ENCODE assay signal across 9 mouse cellular contexts in genomic region chr15:82932936-82933650, GRCm38 (mm10). TPM values are rescaled to one million over a fixed set of nuclear protein-coding genes. Genes with fewer than 3 reads are reported as not detected.
DNase-seq lines count a peak whose midpoint lies in the region; ATAC-seq lines count a peak whose summit lies in the region.
"Had no signal": no experiment of that assay in that cellular context is flagged by ENCODE, and none has a peak within 500 bp of the region (broad histone marks: within the 10 kb centered on the region; RNA-seq: fewer than 3 reads in every experiment).

No protein-coding gene starts in this region.

- no peak overlapping the region for H3K9ac ChIP-seq in lung, embryonic 15.5 days
- no peak overlapping the region for H3K9ac ChIP-seq in embryonic facial prominence, embryonic 12.5 days
- 0 out of 2 replicates have a peak overlapping the region, but pooled peaks have one; percentile 18 for H3K9ac ChIP-seq in neural tube, embryonic 14.5 days (replicated peaks; ENCODE audit: low read depth, low read length)

- ATAC-seq in lung, embryonic 15.5 days (ENCODE audit: borderline replicate concordance, extremely low read depth, low FRiP score, low TSS enrichment): no peak
- ATAC-seq in embryonic facial prominence, embryonic 12.5 days (ENCODE audit: insufficient number of reproducible peaks, insufficient read depth, low FRiP score, low TSS enrichment): no peak
- peak; percentile 25; the same call in 1 of the 2 replicates for ATAC-seq in neural tube, embryonic 14.5 days (ENCODE audit: low read depth)

- whole genome bisulfite sequencing in lung, embryonic 15.5 days: 52% methylated on average over 4 of the region's 4 CpGs
- WGBS in embryonic facial prominence, embryonic 12.5 days: 39% methylated on average over 4 of the region's 4 CpGs
- 43% methylated on average over 4 of the region's 4 CpGs for WGBS in neural tube, embryonic 14.5 days

- peaks cover 5% of the 10 kb centered on the region; the same call in 1 of the 2 replicates for H3K27me3 ChIP-seq in lung, embryonic 15.5 days
- no peaks in the 10 kb centered on the region for H3K27me3 ChIP-seq in embryonic facial prominence, embryonic 12.5 days
- H3K27me3 ChIP-seq in neural tube, embryonic 14.5 days (ENCODE audit: control insufficient read depth, insufficient read depth, low read length): 0 out of 2 replicates have a peak, but pooled peaks cover 2% of the 10 kb centered on the region

- H3K9me3 ChIP-seq in lung, embryonic 15.5 days: no peaks in the 10 kb centered on the region
- no peaks in the 10 kb centered on the region for H3K9me3 ChIP-seq in embryonic facial prominence, embryonic 12.5 days
- H3K9me3 ChIP-seq in neural tube, embryonic 14.5 days (ENCODE audit: control insufficient read depth, low read length): no peaks in the 10 kb centered on the region

- H3K36me3 ChIP-seq in lung, embryonic 15.5 days: no peaks in the 10 kb centered on the region
- H3K36me3 ChIP-seq in embryonic facial prominence, embryonic 12.5 days: no peaks in the 10 kb centered on the region
- no peaks in the 10 kb centered on the region for H3K36me3 ChIP-seq in neural tube, embryonic 14.5 days (ENCODE audit: control insufficient read depth, insufficient read depth, low read length)

- no peak for DNase-seq in lung, postnatal 25 days (ENCODE audit: low spot score)
- peak; percentile 15 for DNase-seq in kidney, adult 18-20 months
- no peak for DNase-seq in right cerebral cortex, postnatal 4 days
- no peak for DNase-seq in right cerebral cortex, postnatal 10 days (ENCODE audit: low spot score in 2 of 2)
- no peak for DNase-seq in spleen, adult 18-20 months

- no peak overlapping the region for H3K4me2 ChIP-seq in lung, embryonic 15.5 days
- H3K4me2 ChIP-seq in embryonic facial prominence, embryonic 12.5 days (replicated peaks): no peak overlapping the region
- H3K4me2 ChIP-seq in neural tube, embryonic 14.5 days (ENCODE audit: low read depth, low read length): no peak overlapping the region

- H3K4me1 ChIP-seq in lung, embryonic 15.5 days: peaks cover 56% of the 10 kb centered on the region
- peaks cover 78% of the 10 kb centered on the region for H3K4me1 ChIP-seq in embryonic facial prominence, embryonic 12.5 days
- peaks cover 76% of the 10 kb centered on the region for H3K4me1 ChIP-seq in neural tube, embryonic 14.5 days (ENCODE audit: control insufficient read depth, insufficient read depth, low read length)

- peak overlapping the region; percentile 40 for H3K27ac ChIP-seq in lung, embryonic 15.5 days
- H3K27ac ChIP-seq in embryonic facial prominence, embryonic 12.5 days: peak overlapping the region; percentile 76
- peak overlapping the region; percentile 45; the same call in 1 of the 2 replicates for H3K27ac ChIP-seq in neural tube, embryonic 14.5 days (ENCODE audit: low read depth, low read length)

- no peak overlapping the region for H3K4me3 ChIP-seq in lung, embryonic 15.5 days
- no peak overlapping the region for H3K4me3 ChIP-seq in embryonic facial prominence, embryonic 12.5 days
- H3K4me3 ChIP-seq in neural tube, embryonic 14.5 days (ENCODE audit: low read depth, low read length): no peak overlapping the region
- H3K4me3 ChIP-seq: myocyte had no signal

RNA-seq across cellular contexts. Expression of gene Tcf20, which starts 54.6 kb away (rescaled TPM):
- polyA plus RNA-seq in lung, embryonic 15.5 days (2015; fragmentation: Nextera tagmentation; extraction: Ambion mirVana): 7.2 TPM in 2 replicates
- polyA plus RNA-seq in embryonic facial prominence, embryonic 12.5 days (2016; fragmentation: Nextera tagmentation; extraction: Ambion mirVana): 13.9 and 15.1 TPM in 2 replicates
- polyA plus RNA-seq in neural tube, embryonic 14.5 days (2014; fragmentation: Nextera tagmentation; extraction: Ambion mirVana): 15.4 and 16.3 TPM in 2 replicates
